Mouse (Mus musculus): ENCODE measurements around the gene Echdc1. TPM values are rescaled to one million over a fixed set of nuclear protein-coding genes. Genes with fewer than 3 reads are reported as not detected.
A peak's percentile ranks its signal among the peaks of the same experiment; 100 is the strongest.

Gene Echdc1
- polyA plus RNA-seq, 1 experiment = 24.4 TPM

- peak; percentile 27 for DNase-seq
- no peaks in the 10 kb centered on the region for H3K4me1 ChIP-seq (ENCODE audit: control insufficient read depth, insufficient read depth, low read length)
- H3K4me3 ChIP-seq (ENCODE audit: insufficient read depth, low read depth, low read length) = no peak overlapping the region
- TF ChIP-seq CTCF (conservative IDR thresholded peaks at IDR 0.05; ENCODE audit: insufficient read depth, insufficient read length, low read depth, low read length) (no peak), POLR2A (IDR thresholded peaks at IDR 0.05; ENCODE audit: low read depth, low read length) (no peak)
- WGBS = 30% methylated on average over 4 of the region's 4 CpGs
- no peaks in the 10 kb centered on the region for H3K27me3 ChIP-seq (replicated peaks; ENCODE audit: control insufficient read depth, insufficient read depth, low read length)
- H3K27ac ChIP-seq (ENCODE audit: insufficient read depth, low read depth, low read length) = no peak overlapping the region
- no peaks in the 10 kb centered on the region for H3K36me3 ChIP-seq (ENCODE audit: control insufficient read depth, insufficient read depth, low read length)
Measured at GRCm38 (mm10) chr10:29333836-29334235, 20.9 kb downstream of the Echdc1 start.

GRCm38 (mm10) chr10:29338355-29339056 lies 25.5 kb downstream of the Echdc1 start:
- H3K27me3 ChIP-seq (replicated peaks; ENCODE audit: control insufficient read depth, insufficient read depth, low read length) = no peaks in the 10 kb centered on the region
- no peaks in the 10 kb centered on the region for H3K4me1 ChIP-seq (ENCODE audit: control insufficient read depth, insufficient read depth, low read length)
- no peaks in the 10 kb centered on the region for H3K36me3 ChIP-seq (ENCODE audit: control insufficient read depth, insufficient read depth, low read length)
- H3K4me3 ChIP-seq (ENCODE audit: insufficient read depth, low read depth, low read length) = no peak overlapping the region
- peak; percentile 69 for DNase-seq
- 52% methylated on average over 4 of the region's 4 CpGs for WGBS
- no peak for TF ChIP-seq POLR2A (IDR thresholded peaks at IDR 0.05; ENCODE audit: low read depth, low read length)
- TF ChIP-seq CTCF (conservative IDR thresholded peaks at IDR 0.05; ENCODE audit: insufficient read depth, insufficient read length, low read depth, low read length) = peak; percentile 26; the same call in 1 of the 2 replicates
- H3K27ac ChIP-seq (ENCODE audit: insufficient read depth, low read depth, low read length) = no peak overlapping the region

GRCm38 (mm10) chr10:29344232-29344631 lies 31.3 kb downstream of the Echdc1 start:
- Histone ChIP-seq H3K36me3 (ENCODE audit: control insufficient read depth, insufficient read depth, low read length) (peaks cover 12% of the 10 kb centered on the region), H3K4me3 (ENCODE audit: insufficient read depth, low read depth, low read length) (no peak overlapping the region), H3K27ac (ENCODE audit: insufficient read depth, low read depth, low read length) (no peak overlapping the region), H3K27me3 (replicated peaks; ENCODE audit: control insufficient read depth, insufficient read depth, low read length) (no peaks in the 10 kb centered on the region), H3K4me1 (ENCODE audit: control insufficient read depth, insufficient read depth, low read length) (no peaks in the 10 kb centered on the region)
- TF ChIP-seq POLR2A (IDR thresholded peaks at IDR 0.05; ENCODE audit: low read depth, low read length) (no peak), CTCF (conservative IDR thresholded peaks at IDR 0.05; ENCODE audit: insufficient read depth, insufficient read length, low read depth, low read length) (no peak)
- 89% methylated on average over 4 of the region's 4 CpGs for WGBS
- no peak for DNase-seq

GRCm38 (mm10) chr10:29346638-29347037 lies 33.7 kb downstream of the Echdc1 start:
- no peaks in the 10 kb centered on the region for H3K4me1 ChIP-seq (ENCODE audit: control insufficient read depth, insufficient read depth, low read length)
- H3K4me3 ChIP-seq (ENCODE audit: insufficient read depth, low read depth, low read length) = no peak overlapping the region
- no peak overlapping the region for H3K27ac ChIP-seq (ENCODE audit: insufficient read depth, low read depth, low read length)
- H3K27me3 ChIP-seq (replicated peaks; ENCODE audit: control insufficient read depth, insufficient read depth, low read length) = no peaks in the 10 kb centered on the region
- peaks cover 14% of the 10 kb centered on the region for H3K36me3 ChIP-seq (ENCODE audit: control insufficient read depth, insufficient read depth, low read length)
- TF ChIP-seq CTCF (conservative IDR thresholded peaks at IDR 0.05; ENCODE audit: insufficient read depth, insufficient read length, low read depth, low read length) (no peak), POLR2A (IDR thresholded peaks at IDR 0.05; ENCODE audit: low read depth, low read length) (no peak)
- 89% methylated on average over 7 of the region's 7 CpGs for WGBS
- DNase-seq = no peak

- Histone ChIP-seq H3K27me3 (replicated peaks; ENCODE audit: control insufficient read depth, insufficient read depth, low read length) (no peaks in the 10 kb centered on the region), H3K36me3 (ENCODE audit: control insufficient read depth, insufficient read depth, low read length) (peaks cover 10% of the 10 kb centered on the region), H3K4me3 (ENCODE audit: insufficient read depth, low read depth, low read length) (no peak overlapping the region), H3K27ac (ENCODE audit: insufficient read depth, low read depth, low read length) (no peak overlapping the region), H3K4me1 (ENCODE audit: control insufficient read depth, insufficient read depth, low read length) (peaks cover 5% of the 10 kb centered on the region; the same call in 1 of the 2 replicates)
- TF ChIP-seq POLR2A (IDR thresholded peaks at IDR 0.05; ENCODE audit: low read depth, low read length) (no peak), CTCF (conservative IDR thresholded peaks at IDR 0.05; ENCODE audit: insufficient read depth, insufficient read length, low read depth, low read length) (no peak)
- 86% methylated on average over 2 of the region's 2 CpGs for WGBS
- no peak for DNase-seq
Measured at GRCm38 (mm10) chr10:29351420-29351819, 38.5 kb downstream of the Echdc1 start.

- no peak for TF ChIP-seq CTCF (conservative IDR thresholded peaks at IDR 0.05; ENCODE audit: insufficient read depth, insufficient read length, low read depth, low read length)
- TF ChIP-seq POLR2A (IDR thresholded peaks at IDR 0.05; ENCODE audit: low read depth, low read length) = no peak
- no peak overlapping the region for H3K4me3 ChIP-seq (ENCODE audit: insufficient read depth, low read depth, low read length)
- no peak overlapping the region for H3K27ac ChIP-seq (ENCODE audit: insufficient read depth, low read depth, low read length)
- WGBS = 47% methylated on average over 3 of the region's 3 CpGs
- H3K4me1 ChIP-seq (ENCODE audit: control insufficient read depth, insufficient read depth, low read length) = peaks cover 10% of the 10 kb centered on the region
- DNase-seq = no peak
- H3K36me3 ChIP-seq (ENCODE audit: control insufficient read depth, insufficient read depth, low read length) = peaks cover 5% of the 10 kb centered on the region
- H3K27me3 ChIP-seq (replicated peaks; ENCODE audit: control insufficient read depth, insufficient read depth, low read length) = no peaks in the 10 kb centered on the region
Measured at GRCm38 (mm10) chr10:29352575-29352974, 39.6 kb downstream of the Echdc1 start.

- Histone ChIP-seq H3K27ac (ENCODE audit: insufficient read depth, low read depth, low read length) (no peak overlapping the region), H3K4me3 (ENCODE audit: insufficient read depth, low read depth, low read length) (no peak overlapping the region), H3K36me3 (ENCODE audit: control insufficient read depth, insufficient read depth, low read length) (peaks cover 4% of the 10 kb centered on the region), H3K4me1 (ENCODE audit: control insufficient read depth, insufficient read depth, low read length) (peaks cover 10% of the 10 kb centered on the region), H3K27me3 (replicated peaks; ENCODE audit: control insufficient read depth, insufficient read depth, low read length) (no peaks in the 10 kb centered on the region)
- no peak for TF ChIP-seq CTCF (conservative IDR thresholded peaks at IDR 0.05; ENCODE audit: insufficient read depth, insufficient read length, low read depth, low read length)
- WGBS = 68% methylated on average over 7 of the region's 7 CpGs
- DNase-seq = no peak
Measured at GRCm38 (mm10) chr10:29354183-29354582, 41.2 kb downstream of the Echdc1 start.

All from kidney, adult 2 months (tissue).